ENCODE assay signal across 8 mouse cellular contexts in genomic region chr11:6388726-6389413, GRCm38 (mm10). TPM values are rescaled to one million over a fixed set of nuclear protein-coding genes. Genes with fewer than 3 reads are reported as not detected.
A peak's percentile ranks its signal among the peaks of the same experiment; 100 is the strongest.
DNase-seq lines count a peak whose midpoint lies in the region; ATAC-seq and TF ChIP-seq lines count a peak whose summit lies in the region.

Gene Zmiz2, plus strand, starts transcription at chr11:6389074.

- H3K27me3 ChIP-seq in embryonic facial prominence, embryonic 15.5 days = no peaks in the 10 kb centered on the region
- no peaks in the 10 kb centered on the region for H3K27me3 ChIP-seq in kidney, embryonic 15.5 days

- H3K4me1 ChIP-seq in bone marrow, adult 2 months (ENCODE audit: control insufficient read depth, insufficient read depth, low read length) = peaks cover 9% of the 10 kb centered on the region; the same call in 1 of the 2 replicates
- peaks cover 23% of the 10 kb centered on the region for H3K4me1 ChIP-seq in embryonic facial prominence, embryonic 15.5 days
- peaks cover 25% of the 10 kb centered on the region for H3K4me1 ChIP-seq in kidney, embryonic 15.5 days

- peak within 1 kb of the TSS; percentile 76 for H3K9ac ChIP-seq in embryonic facial prominence, embryonic 15.5 days
- peak within 1 kb of the TSS; percentile 76 for H3K9ac ChIP-seq in kidney, embryonic 15.5 days

- peak; percentile 78; the same call in 1 of the 2 replicates for TF ChIP-seq POLR2A in bone marrow, adult 2 months (IDR thresholded peaks at IDR 0.05; ENCODE audit: borderline replicate concordance, control insufficient read depth, low read depth, low read length)

- H3K4me3 ChIP-seq in bone marrow, adult 2 months (replicated peaks; ENCODE audit: control insufficient read depth, low read depth, low read length) = peak within 1 kb of the TSS; percentile 89
- peak within 1 kb of the TSS; percentile 82 for H3K4me3 ChIP-seq in embryonic facial prominence, embryonic 15.5 days (replicated peaks)
- H3K4me3 ChIP-seq in kidney, embryonic 15.5 days (replicated peaks) = peak within 1 kb of the TSS; percentile 83

- no peaks in the 10 kb centered on the region for H3K9me3 ChIP-seq in embryonic facial prominence, embryonic 15.5 days (replicated peaks)
- H3K9me3 ChIP-seq in kidney, embryonic 15.5 days (replicated peaks) = no peaks in the 10 kb centered on the region

- H3K4me2 ChIP-seq in embryonic facial prominence, embryonic 15.5 days (replicated peaks) = peak within 1 kb of the TSS; percentile 84
- H3K4me2 ChIP-seq in kidney, embryonic 15.5 days = peak within 1 kb of the TSS; percentile 80

- DNase-seq in 416B (ENCODE audit: low read depth) (peak; percentile 93), liver (peak; percentile 97)
- peak; percentile 92 to 95 for DNase-seq in heart, adult 9 months (ENCODE audit: low spot score in 2 of 2)
- peak; percentile 95 to 97 for DNase-seq in spleen, postnatal 4 days (ENCODE audit: low spot score in 2 of 2)

- 4% methylated on average over 60 of the region's 60 CpGs for WGBS in bone marrow, adult 2 months
- WGBS in embryonic facial prominence, embryonic 15.5 days = 5% methylated on average over 57 of the region's 60 CpGs
- WGBS in kidney, embryonic 15.5 days = 8% methylated on average over 59 of the region's 60 CpGs

- ATAC-seq in embryonic facial prominence, embryonic 15.5 days (ENCODE audit: insufficient number of reproducible peaks, low FRiP score, low TSS enrichment, low read depth) = peak; percentile 98
- peak; percentile 99 for ATAC-seq in kidney, embryonic 15.5 days (replicated peaks; ENCODE audit: low FRiP score)
- ATAC-seq in monocyte, adult 5-6 weeks (replicated peaks; ENCODE audit: insufficient number of reproducible peaks, low FRiP score, low TSS enrichment, poor library complexity, severe bottlenecking) = peak; percentile 68

- no peak for TF ChIP-seq CTCF in bone marrow, adult 2 months (IDR thresholded peaks at IDR 0.05; ENCODE audit: control insufficient read depth, insufficient read depth, low read length)

- H3K27ac ChIP-seq in bone marrow, adult 2 months (ENCODE audit: control insufficient read depth, insufficient read depth, low read depth, low read length, poor library complexity) = peak within 1 kb of the TSS; percentile 99
- H3K27ac ChIP-seq in embryonic facial prominence, embryonic 15.5 days (replicated peaks) = peak within 1 kb of the TSS; percentile 95
- H3K27ac ChIP-seq in kidney, embryonic 15.5 days = peak within 1 kb of the TSS; percentile 99

- peaks cover 5% of the 10 kb centered on the region; the same call in 1 of the 2 replicates for H3K36me3 ChIP-seq in embryonic facial prominence, embryonic 15.5 days
- peaks cover 9% of the 10 kb centered on the region for H3K36me3 ChIP-seq in kidney, embryonic 15.5 days

RNA-seq across cellular contexts. Expression of gene Zmiz2, which starts in this region (rescaled TPM):
- polyA plus RNA-seq in bone marrow, adult 2 months (2011; ENCODE audit: insufficient read depth, insufficient read length, low replicate concordance, missing spikeins) = 24.8 and 42.3 TPM in 2 replicates
- polyA plus RNA-seq in embryonic facial prominence, embryonic 15.5 days (2015; fragmentation: Nextera tagmentation; extraction: Ambion mirVana) = 12.6 and 12.9 TPM in 2 replicates
- polyA plus RNA-seq in kidney, embryonic 15.5 days (2015; fragmentation: Nextera tagmentation; extraction: Ambion mirVana) = 11.4 and 12.4 TPM in 2 replicates
- 11.9 to 27.0 TPM (median 16.3 TPM) in 3 replicates for total RNA-seq in monocyte, adult 5-6 weeks (2017)

Comparison
In these comparisons a context has a peak if more than half of its experiments do, and no peak if none do; other contexts are left out.
1. Peak in every context shown above with its lines: DNase-seq, ATAC-seq, H3K4me3 ChIP-seq and H3K27ac ChIP-seq.